Mouse (Mus musculus) forebrain, postnatal 0 days (tissue): ENCODE measurements around the gene Ntn4. TPM values are rescaled to one million over a fixed set of nuclear protein-coding genes. Genes with fewer than 3 reads are reported as not detected.

Experiments
- ATAC-seq: fragments of 200-750 bp; cut with Nextera tagmentation; 2 replicates; pipeline ENCODE4 v1.8.0; 2017; ENCODE audit warnings: mild to moderate bottlenecking, moderate library complexity
- DNase-seq: peaks from one replicate; pipeline ENCODE4 v3.0.0-alpha.2; 2015
- H3K27ac ChIP-seq: fragments of 300-500 bp; sonication (generic); 2 replicates; pipeline ENCODE4 v1.5.1; 2014; ENCODE audit warnings: low read depth, mild to moderate bottlenecking, antibody characterized with exemption, low read length, moderate library complexity, mixed read lengths
- H3K27me3 ChIP-seq: fragments of 300-500 bp; sonication (generic); 2 replicates; pipeline ENCODE4 v1.6.1; 2014; ENCODE audit warnings: mild to moderate bottlenecking, low read length, mixed read lengths; ENCODE audit not compliant: insufficient read depth
- H3K36me3 ChIP-seq: fragments of 300-500 bp; sonication (generic); 2 replicates; pipeline ENCODE4 v1.6.1; 2014; ENCODE audit warnings: mild to moderate bottlenecking, moderate library complexity; ENCODE audit not compliant: insufficient read depth
- H3K4me1 ChIP-seq: fragments of 300-500 bp; sonication (generic); 2 replicates; pipeline ENCODE4 v1.6.1; 2014; ENCODE audit warnings: antibody characterized with exemption; ENCODE audit not compliant: insufficient read depth
- H3K4me2 ChIP-seq: fragments of 300-500 bp; sonication (generic); 2 replicates; pipeline ENCODE4 v1.6.1; 2014; ENCODE audit warnings: low read depth, mild to moderate bottlenecking, moderate library complexity
- H3K4me3 ChIP-seq: fragments of 300-500 bp; sonication (generic); 2 replicates; pipeline ENCODE4 v1.5.1; 2014; ENCODE audit warnings: low read depth, low read length, mixed read lengths
- H3K9ac ChIP-seq: fragments of 300-500 bp; sonication (generic); 2 replicates; pipeline ENCODE4 v1.6.1; 2014; ENCODE audit warnings: mild to moderate bottlenecking
- H3K9me3 ChIP-seq: fragments of 300-500 bp; sonication (generic); 2 replicates; pipeline ENCODE4 v1.6.1; 2016; ENCODE audit warnings: low read length
- CTCF ChIP-seq: sonication (generic); IDR thresholded peaks from 2 replicates; pipeline ENCODE4 v1.5.1; 2016; ENCODE audit warnings: antibody characterized with exemption, control low read depth, low read depth
- whole genome bisulfite sequencing: fragments of 180-500 bp; shearing (Covaris S2); extraction: QIAGEN DNeasy Blood & Tissue Kit; methylation state at CpG from one replicate; pipeline ENCODE4 v1.1.7; 2014; 5-methylcytosine and 5-hydroxymethylcytosine counted together
- polyA plus RNA-seq: library from polyadenylated mRNA; unstranded; fragments of >200 nt; fragmentation: Nextera tagmentation; extraction: Ambion mirVana; gene quantifications from 2 replicates; pipeline ENCODE4 v1.2.1, GENCODE M21; 2015
- total RNA-seq: library from RNA; depleted of rRNA; stranded (reverse); fragments of >200 nt; gene quantifications from 2 replicates; pipeline ENCODE4 v1.2.3, GENCODE M21; 2014

Ntn4 gene
- total and polyA plus RNA-seq, 2 experiments from 2014 or later: 1.2 to 6.1 TPM

- WGBS: 91% methylated on average over 8 of the region's 8 CpGs
- H3K9me3 ChIP-seq: no peaks in the 10 kb centered on the region
- H3K4me3 ChIP-seq: no peak overlapping the region
- H3K27me3 ChIP-seq: no peaks in the 10 kb centered on the region
- no peak for ATAC-seq
- no peaks in the 10 kb centered on the region for H3K36me3 ChIP-seq
- no peak overlapping the region for H3K4me2 ChIP-seq
- no peaks in the 10 kb centered on the region for H3K4me1 ChIP-seq
- TF ChIP-seq CTCF: no peak
- H3K9ac ChIP-seq: no peak overlapping the region
- no peak for DNase-seq
- no peak overlapping the region for H3K27ac ChIP-seq
These were observed 8.2 kb downstream of the Ntn4 start for GRCm38 (mm10) chr10:93648598-93649102.

GRCm38 (mm10) chr10:93649127-93649526 lies 8.6 kb downstream of the Ntn4 start:
- TF ChIP-seq CTCF: peak; percentile 19; the same call in 1 of the 2 replicates
- Histone ChIP-seq H3K4me3 (no peak overlapping the region), H3K27ac (no peak overlapping the region), H3K9ac (no peak overlapping the region), H3K27me3 (no peaks in the 10 kb centered on the region; the same call in 1 of the 2 replicates), H3K4me2 (no peak overlapping the region), H3K36me3 (no peaks in the 10 kb centered on the region), H3K9me3 (no peaks in the 10 kb centered on the region), H3K4me1 (no peaks in the 10 kb centered on the region)
- ATAC-seq (no peak), DNase-seq (no peak)
- WGBS: 80% methylated on average over 5 of the region's 5 CpGs

- ATAC-seq (no peak), DNase-seq (no peak)
- no peaks in the 10 kb centered on the region; the same call in 1 of the 2 replicates for H3K27me3 ChIP-seq
- WGBS: 78% methylated on average over 5 of the region's 5 CpGs
- no peak for TF ChIP-seq CTCF
- no peaks in the 10 kb centered on the region for H3K4me1 ChIP-seq
- H3K9me3 ChIP-seq: no peaks in the 10 kb centered on the region
- no peak overlapping the region for H3K27ac ChIP-seq
- H3K4me3 ChIP-seq: no peak overlapping the region
- no peak overlapping the region for H3K4me2 ChIP-seq
- H3K9ac ChIP-seq: no peak overlapping the region
- no peaks in the 10 kb centered on the region for H3K36me3 ChIP-seq
These were observed 9.1 kb downstream of the Ntn4 start for GRCm38 (mm10) chr10:93649600-93649999.

DNA sequence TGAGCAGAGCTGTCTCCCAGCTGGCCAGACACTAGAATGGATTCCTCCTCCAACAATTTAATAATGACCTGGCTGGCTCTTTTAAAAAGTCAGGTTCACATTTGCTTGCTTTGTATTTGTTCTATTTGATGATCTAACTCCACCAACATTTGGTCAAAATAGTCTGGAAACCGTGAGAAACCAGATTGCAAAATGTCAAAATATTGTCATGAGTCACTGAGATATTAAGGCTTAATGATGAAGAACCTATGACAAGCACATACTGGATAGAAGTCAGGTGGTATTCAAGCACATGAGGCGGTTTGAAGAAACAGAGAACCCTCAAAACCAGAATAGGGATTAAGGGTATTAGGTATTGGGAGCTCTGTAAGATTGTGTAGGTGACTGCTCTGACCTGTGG lies 12.8 kb downstream of the Ntn4 start:
- H3K27me3 ChIP-seq: no peaks in the 10 kb centered on the region; the same call in 1 of the 2 replicates
- no peaks in the 10 kb centered on the region for H3K36me3 ChIP-seq
- 39% methylated on average over 2 of the region's 2 CpGs for WGBS
- no peaks in the 10 kb centered on the region for H3K4me1 ChIP-seq
- no peak overlapping the region for H3K9ac ChIP-seq
- no peak for TF ChIP-seq CTCF
- H3K4me2 ChIP-seq: no peak overlapping the region
- H3K9me3 ChIP-seq: no peaks in the 10 kb centered on the region
- no peak for ATAC-seq
- H3K4me3 ChIP-seq: no peak overlapping the region
- H3K27ac ChIP-seq: no peak overlapping the region
- no peak for DNase-seq

DNA sequence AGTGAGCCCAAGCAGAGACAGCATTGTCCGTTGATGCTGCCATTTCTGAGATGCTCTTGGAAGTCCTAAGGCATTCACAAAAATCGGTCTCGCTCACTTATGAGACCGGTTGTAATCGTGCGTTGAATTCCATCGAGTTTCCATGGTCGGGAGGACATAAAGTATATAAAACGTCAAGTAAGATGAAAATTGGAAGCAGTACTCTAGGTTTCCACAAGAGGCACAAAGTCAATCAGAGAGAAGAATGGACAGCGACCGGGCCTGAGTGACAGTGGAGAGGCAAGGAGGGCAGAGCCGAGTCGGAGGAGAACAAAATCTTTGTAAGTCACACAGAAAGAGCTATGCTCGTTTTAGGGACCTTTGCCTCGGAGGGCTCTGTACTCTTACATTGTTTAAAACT lies 14.9 kb downstream of the Ntn4 start:
- no peaks in the 10 kb centered on the region; the same call in 1 of the 2 replicates for H3K27me3 ChIP-seq
- no peaks in the 10 kb centered on the region for H3K4me1 ChIP-seq
- H3K36me3 ChIP-seq: no peaks in the 10 kb centered on the region
- no peak; the same call in 1 of the 2 replicates for TF ChIP-seq CTCF
- H3K9me3 ChIP-seq: no peaks in the 10 kb centered on the region
- no peak for ATAC-seq
- no peak overlapping the region for H3K4me2 ChIP-seq
- DNase-seq: no peak
- WGBS: 77% methylated on average over 15 of the region's 15 CpGs
- no peak overlapping the region for H3K27ac ChIP-seq
- no peak overlapping the region for H3K9ac ChIP-seq
- no peak overlapping the region for H3K4me3 ChIP-seq

- WGBS: 85% methylated on average over 1 of the region's 1 CpGs
- Histone ChIP-seq H3K4me1 (no peaks in the 10 kb centered on the region), H3K27ac (no peak overlapping the region), H3K36me3 (no peaks in the 10 kb centered on the region), H3K4me2 (no peak overlapping the region), H3K27me3 (no peaks in the 10 kb centered on the region), H3K4me3 (no peak overlapping the region), H3K9ac (no peak overlapping the region), H3K9me3 (no peaks in the 10 kb centered on the region)
- DNase-seq (no peak), ATAC-seq (no peak)
- TF ChIP-seq CTCF: no peak
These were observed 19.3 kb downstream of the Ntn4 start for GRCm38 (mm10) chr10:93659792-93660191.

DNA sequence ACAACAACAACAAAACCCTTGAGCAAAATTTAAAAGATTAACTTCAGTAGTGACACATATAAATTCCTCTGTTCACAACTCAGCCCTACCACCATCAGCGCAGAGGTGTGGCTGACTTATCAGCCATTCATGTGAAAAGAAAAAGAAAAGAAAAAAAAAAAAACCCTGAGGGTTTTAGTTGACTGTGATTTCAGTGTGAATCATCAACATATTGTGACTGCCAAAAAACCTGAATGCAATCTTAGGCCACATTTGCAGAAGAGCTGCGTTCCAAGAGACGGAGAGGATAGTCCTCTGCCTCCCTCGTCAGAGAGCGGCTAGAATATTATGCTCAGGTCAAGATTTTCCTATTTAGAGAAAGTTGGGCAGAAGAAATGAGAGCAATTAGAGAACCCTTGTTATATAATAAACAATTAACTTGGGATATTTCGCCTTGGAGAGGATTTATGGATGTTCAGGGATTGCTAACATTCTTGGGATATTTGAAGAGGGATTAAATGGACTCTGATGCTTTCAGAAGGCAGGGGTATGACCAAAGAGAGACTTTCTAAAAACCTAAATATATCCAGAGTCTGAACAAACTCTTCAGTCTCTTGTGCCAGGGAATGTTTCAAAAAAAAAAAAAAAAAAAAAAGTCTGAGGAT lies 21.0 kb downstream of the Ntn4 start:
- H3K9ac ChIP-seq: no peak overlapping the region
- no peak for ATAC-seq
- no peak for DNase-seq
- H3K4me2 ChIP-seq: no peak overlapping the region
- H3K27me3 ChIP-seq: no peaks in the 10 kb centered on the region
- H3K9me3 ChIP-seq: no peaks in the 10 kb centered on the region
- no peaks in the 10 kb centered on the region for H3K36me3 ChIP-seq
- no peak for TF ChIP-seq CTCF
- H3K27ac ChIP-seq: no peak overlapping the region
- no peaks in the 10 kb centered on the region for H3K4me1 ChIP-seq
- 54% methylated on average over 6 of the region's 6 CpGs for WGBS
- no peak overlapping the region for H3K4me3 ChIP-seq
